Mouse (Mus musculus) G1E (cell line): ENCODE measurements around the gene Marf1. TPM values are rescaled to one million over a fixed set of nuclear protein-coding genes. Genes with fewer than 3 reads are reported as not detected.

Source experiments
- ATAC-seq: 2 replicates; pipeline ENCODE4 v1.8.0; 2016; ENCODE audit warnings: mild to moderate bottlenecking; ENCODE audit not compliant: insufficient number of reproducible peaks, poor library complexity, low FRiP score, severe bottlenecking; ENCODE audit errors: extremely low read depth
- DNase-seq: peaks from one replicate; pipeline ENCODE4 v3.0.0; 2012; ENCODE audit warnings: low spot score
- H3K27me3 ChIP-seq: 2 replicates; pipeline ENCODE4 v1.6.1; 2012; ENCODE audit warnings: mild to moderate bottlenecking, low read length, inconsistent platforms; ENCODE audit not compliant: insufficient read depth
- H3K36me3 ChIP-seq: replicated peaks from 2 replicates; pipeline ENCODE3; 2012; ENCODE audit warnings: mild to moderate bottlenecking, inconsistent platforms
- H3K4me1 ChIP-seq: 2 replicates; pipeline ENCODE4 v1.6.1; 2012; ENCODE audit warnings: low read depth, low read length, inconsistent platforms, mixed read lengths; ENCODE audit not compliant: insufficient read depth
- H3K4me3 ChIP-seq: 2 replicates; pipeline ENCODE4 v1.5.1; 2012; ENCODE audit warnings: low read depth, mild to moderate bottlenecking, inconsistent platforms, low read length, moderate library complexity, mixed read lengths
- H3K9me3 ChIP-seq: replicated peaks from 2 replicates; pipeline ENCODE4 v1.6.1; 2012; ENCODE audit warnings: inconsistent platforms
- CTCF ChIP-seq: IDR thresholded peaks from 2 replicates; pipeline ENCODE4 v1.5.1; 2012; ENCODE audit warnings: low read depth, low read length, inconsistent platforms, mixed read lengths
- GATA1 ChIP-seq: IDR thresholded peaks from 2 replicates; pipeline ENCODE4 v1.6.1; 2012; ENCODE audit warnings: borderline replicate concordance, low read length, inconsistent platforms, mixed read lengths
- GATA2 ChIP-seq: IDR thresholded peaks from 2 replicates; pipeline ENCODE4 v1.6.1; 2012; ENCODE audit warnings: low read depth, low read length, inconsistent platforms, borderline replicate concordance
- POLR2AphosphoS5 ChIP-seq: IDR thresholded peaks from 2 replicates; pipeline ENCODE4 v1.6.1; 2012; ENCODE audit warnings: low read depth, low read length, inconsistent platforms; ENCODE audit not compliant: insufficient replicate concordance
- TAL1 ChIP-seq: conservative IDR thresholded peaks from 2 replicates; pipeline ENCODE4 v1.6.1; 2012; ENCODE audit warnings: low read depth, low read length, inconsistent platforms, mixed read lengths
- polyA plus RNA-seq: library from polyadenylated mRNA; stranded (reverse); fragments of >175 nt; gene quantifications from 2 replicates; pipeline ENCODE4 v1.2.3, GENCODE M21; 2012
- total RNA-seq, 2 experiments: library from RNA; stranded (forward) in 1 of 2; stranded (reverse) in 1 of 2; fragments of 200-1000 nt in 1 of 2; fragments of >200 nt in 1 of 2; fragmentation: Nextera tagmentation in 1 of 2; gene quantifications; 2 replicates each; pipeline ENCODE4 v1.2.3; 2014 to 2017

The Marf1 gene
- total and polyA plus RNA-seq, 3 experiments: 3.3 to 75.4 (median 32.3) TPM

- no peaks in the 10 kb centered on the region for H3K27me3 ChIP-seq
- DNase-seq (no peak), ATAC-seq (no peak)
- no peak overlapping the region for H3K4me3 ChIP-seq
- no peaks in the 10 kb centered on the region; the same call in 1 of the 2 replicates for H3K4me1 ChIP-seq
- H3K36me3 ChIP-seq: peaks cover 59% of the 10 kb centered on the region
- no peaks in the 10 kb centered on the region for H3K9me3 ChIP-seq
- TF ChIP-seq CTCF: no peak
- TF ChIP-seq GATA1: no peak
- no peak for TF ChIP-seq GATA2
- TF ChIP-seq POLR2AphosphoS5: no peak
- no peak for TF ChIP-seq TAL1
Observed at GRCm38 (mm10) chr16:14109651-14110230, 53.4 kb downstream of the Marf1 start.

GRCm38 (mm10) chr16:14105891-14106290, 57.3 kb downstream of the Marf1 start:
- peaks cover 5% of the 10 kb centered on the region; the same call in 1 of the 2 replicates for H3K27me3 ChIP-seq
- H3K4me3 ChIP-seq: no peak overlapping the region
- no peaks in the 10 kb centered on the region; the same call in 1 of the 2 replicates for H3K4me1 ChIP-seq
- H3K36me3 ChIP-seq: peaks cover 24% of the 10 kb centered on the region
- DNase-seq (no peak), ATAC-seq (no peak)
- TF ChIP-seq POLR2AphosphoS5 (no peak), TAL1 (no peak)
- no peaks in the 10 kb centered on the region for H3K9me3 ChIP-seq

- no peaks in the 10 kb centered on the region for H3K4me1 ChIP-seq
- no peaks in the 10 kb centered on the region for H3K9me3 ChIP-seq
- ATAC-seq (no peak), DNase-seq (no peak)
- no peaks in the 10 kb centered on the region for H3K36me3 ChIP-seq
- TF ChIP-seq GATA1: no peak
- no peak for TF ChIP-seq POLR2AphosphoS5
- no peak for TF ChIP-seq GATA2
- TF ChIP-seq TAL1: no peak
- no peak for TF ChIP-seq CTCF
- peaks cover 9% of the 10 kb centered on the region for H3K27me3 ChIP-seq
- no peak overlapping the region for H3K4me3 ChIP-seq
Observed at GRCm38 (mm10) chr16:14091771-14092170, 71.4 kb downstream of the Marf1 start.

- H3K9me3 ChIP-seq: no peaks in the 10 kb centered on the region
- DNase-seq (no peak), ATAC-seq (no peak)
- TF ChIP-seq POLR2AphosphoS5 (no peak), GATA2 (no peak), CTCF (no peak), GATA1 (no peak), TAL1 (no peak)
- no peak overlapping the region for H3K4me3 ChIP-seq
- H3K27me3 ChIP-seq: peaks cover 9% of the 10 kb centered on the region
- H3K4me1 ChIP-seq: no peaks in the 10 kb centered on the region
- H3K36me3 ChIP-seq: no peaks in the 10 kb centered on the region
Observed at GRCm38 (mm10) chr16:14089296-14089695, 73.9 kb downstream of the Marf1 start.

- DNase-seq (no peak), ATAC-seq (no peak)
Observed at GRCm38 (mm10) chr16:14088249-14088648, 74.9 kb downstream of the Marf1 start.

GRCm38 (mm10) chr16:14082925-14083324, 80.2 kb downstream of the Marf1 start:
- no peaks in the 10 kb centered on the region for H3K9me3 ChIP-seq
- H3K4me3 ChIP-seq: no peak overlapping the region
- ATAC-seq: no peak
- H3K27me3 ChIP-seq: peaks cover 5% of the 10 kb centered on the region
- no peak for DNase-seq
- TF ChIP-seq GATA1 (no peak), TAL1 (no peak), GATA2 (no peak), POLR2AphosphoS5 (no peak), CTCF (no peak)
- H3K4me1 ChIP-seq: no peaks in the 10 kb centered on the region
- H3K36me3 ChIP-seq: no peaks in the 10 kb centered on the region

More at GRCm38 (mm10) chr16:14088249-14088648, 74.9 kb downstream of the Marf1 start:
- TF ChIP-seq GATA1 (no peak), GATA2 (no peak), TAL1 (no peak), POLR2AphosphoS5 (no peak), CTCF (no peak)
- Histone ChIP-seq H3K27me3 (no peaks in the 10 kb centered on the region), H3K4me1 (no peaks in the 10 kb centered on the region), H3K9me3 (no peaks in the 10 kb centered on the region), H3K36me3 (no peaks in the 10 kb centered on the region), H3K4me3 (no peak overlapping the region)
